Mouse (Mus musculus) MEL (cell line): ENCODE results near the gene Htt. TPM values are rescaled to one million over a fixed set of nuclear protein-coding genes. Genes with fewer than 3 reads are reported as not detected.
A peak's percentile ranks its signal among the peaks of the same experiment; 100 is the strongest.

ENCODE experiments used
- DNase-seq: peaks from one replicate; pipeline ENCODE4 v3.0.0; 2011; ENCODE audit warnings: low read depth, low spot score
- H3K27ac ChIP-seq: 2 replicates; pipeline ENCODE4 v1.5.1; 2012; ENCODE audit warnings: low read depth, mild to moderate bottlenecking, control low read depth, low read length, moderate library complexity; ENCODE audit not compliant: control insufficient read depth
- H3K27me3 ChIP-seq, 2 experiments: fragments of 150-350 bp in 1 of 2; sonication (generic) in 1 of 2; 2 replicates each; pipeline ENCODE4 v1.6.1; 2012; ENCODE audit warnings: low read length in 2 of 2, mild to moderate bottlenecking in 2 of 2, improper control_type of control experiment in 1 of 2, moderate library complexity in 1 of 2; ENCODE audit not compliant: insufficient read depth in 2 of 2, control insufficient read depth in 1 of 2
- H3K36me3 ChIP-seq, 2 experiments: 2 replicates each; pipeline ENCODE4 v1.6.1; 2012 to 2014; ENCODE audit warnings: low read length in 2 of 2, improper control_type of control experiment in 1 of 2, inconsistent platforms in 1 of 2, mild to moderate bottlenecking in 1 of 2; ENCODE audit not compliant: insufficient read depth in 2 of 2, control insufficient read depth in 1 of 2
- H3K4me1 ChIP-seq, 2 experiments: fragments of 150-350 bp in 1 of 2; sonication (generic) in 1 of 2; 2 replicates each; pipeline ENCODE4 v1.6.1; 2012; ENCODE audit warnings: low read length in 2 of 2, improper control_type of control experiment in 1 of 2, mild to moderate bottlenecking in 1 of 2; ENCODE audit not compliant: insufficient read depth in 2 of 2, control insufficient read depth in 1 of 2
- H3K4me3 ChIP-seq, 2 experiments: fragments of 150-350 bp in 1 of 2; sonication (generic) in 1 of 2; 2 replicates each; pipeline ENCODE4 v1.5.1; 2012; ENCODE audit warnings: low read depth in 2 of 2, low read length in 2 of 2, mild to moderate bottlenecking in 2 of 2, moderate library complexity in 2 of 2, control low read depth in 1 of 2, improper control_type of control experiment in 1 of 2; ENCODE audit not compliant: control insufficient read depth in 1 of 2, insufficient read depth in 1 of 2
- H3K79me2 ChIP-seq: 2 replicates; pipeline ENCODE4 v1.6.1; 2012; ENCODE audit warnings: mild to moderate bottlenecking, low read length, moderate library complexity; ENCODE audit not compliant: control insufficient read depth, poor library complexity, insufficient read depth
- H3K9ac ChIP-seq: 2 replicates; pipeline ENCODE4 v1.6.1; 2012; ENCODE audit warnings: low read depth, mild to moderate bottlenecking, control low read depth, low read length, moderate library complexity; ENCODE audit not compliant: control insufficient read depth, poor library complexity, severe bottlenecking
- H3K9me3 ChIP-seq: fragments of 150-350 bp; sonication (generic); replicated peaks from 2 replicates; pipeline ENCODE4 v1.6.1; 2012; ENCODE audit warnings: mild to moderate bottlenecking, low read length, improper control_type of control experiment, moderate library complexity; ENCODE audit not compliant: insufficient read depth
- BHLHE40 ChIP-seq: IDR thresholded peaks from 2 replicates; pipeline ENCODE4 v1.6.1; 2012; ENCODE audit warnings: low read depth, mild to moderate bottlenecking, inconsistent platforms, low read length, improper control_type of control experiment, borderline replicate concordance
- CHD1 ChIP-seq: IDR thresholded peaks from 2 replicates; pipeline ENCODE4 v1.6.1; 2012; ENCODE audit warnings: low read depth, mild to moderate bottlenecking, inconsistent platforms, low read length, improper control_type of control experiment
- CHD2 ChIP-seq: IDR thresholded peaks from 2 replicates; pipeline ENCODE4 v1.6.1; 2011; ENCODE audit warnings: low read length, improper control_type of control experiment
- E2F4 ChIP-seq: IDR thresholded peaks from 2 replicates; pipeline ENCODE4 v1.6.1; 2011; ENCODE audit warnings: low read depth, low read length, improper control_type of control experiment, borderline replicate concordance
- ELF1 ChIP-seq: IDR thresholded peaks from 2 replicates; pipeline ENCODE4 v1.6.1; 2014; ENCODE audit warnings: low read depth, mild to moderate bottlenecking, inconsistent platforms, low read length, improper control_type of control experiment, moderate library complexity
- EP300 ChIP-seq, 2 experiments: IDR thresholded peaks; 2 replicates each; pipeline ENCODE4 v1.6.1; 2011; ENCODE audit warnings: improper control_type of control experiment in 2 of 2, low read length in 2 of 2, low read depth in 1 of 2, mild to moderate bottlenecking in 1 of 2
- ETS1 ChIP-seq: IDR thresholded peaks from 2 replicates; pipeline ENCODE4 v1.6.1; 2012; ENCODE audit warnings: low read depth, mild to moderate bottlenecking, inconsistent platforms, low read length, improper control_type of control experiment, moderate library complexity
- GABPA ChIP-seq: IDR thresholded peaks from 2 replicates; pipeline ENCODE4 v1.6.1; 2012; ENCODE audit warnings: low read depth, mild to moderate bottlenecking, inconsistent platforms, low read length, improper control_type of control experiment, moderate library complexity
- GATA1 ChIP-seq: IDR thresholded peaks from 2 replicates; pipeline ENCODE4 v1.6.1; 2011; ENCODE audit warnings: low read depth, low read length, improper control_type of control experiment
- JUND ChIP-seq: IDR thresholded peaks from 2 replicates; pipeline ENCODE4 v1.6.1; 2011; ENCODE audit warnings: low read depth, mild to moderate bottlenecking, improper control_type of control experiment, low read length
- MAX ChIP-seq: IDR thresholded peaks from 2 replicates; pipeline ENCODE4 v1.6.1; 2011; ENCODE audit warnings: low read length, improper control_type of control experiment
- MAZ ChIP-seq: IDR thresholded peaks from 2 replicates; pipeline ENCODE4 v1.6.1; 2012; ENCODE audit warnings: low read depth, mild to moderate bottlenecking, inconsistent platforms, low read length, improper control_type of control experiment
- MEF2A ChIP-seq: IDR thresholded peaks from 2 replicates; pipeline ENCODE4 v1.6.1; 2014; ENCODE audit warnings: low read depth, mild to moderate bottlenecking, inconsistent platforms, low read length, improper control_type of control experiment; ENCODE audit not compliant: poor library complexity, insufficient replicate concordance, severe bottlenecking; ENCODE audit errors: extremely low read depth
- MXI1 ChIP-seq: IDR thresholded peaks from 2 replicates; pipeline ENCODE4 v1.6.1; 2011; ENCODE audit warnings: mild to moderate bottlenecking, low read depth, low read length, improper control_type of control experiment
- MYB ChIP-seq: IDR thresholded peaks from 2 replicates; pipeline ENCODE4 v1.6.1; 2011; ENCODE audit warnings: mild to moderate bottlenecking, low read depth, low read length, improper control_type of control experiment
- MYC ChIP-seq: IDR thresholded peaks from 2 replicates; pipeline ENCODE4 v1.6.1; 2011; ENCODE audit warnings: low read depth, mild to moderate bottlenecking, low read length, improper control_type of control experiment, moderate library complexity
- NELFE ChIP-seq: IDR thresholded peaks from 2 replicates; pipeline ENCODE4 v1.6.1; 2011; ENCODE audit warnings: low read depth, low read length, improper control_type of control experiment
- POLR2A ChIP-seq, 2 experiments: IDR thresholded peaks; 2 replicates each; pipeline ENCODE4 v1.6.1; 2011 to 2012; ENCODE audit warnings: low read length in 2 of 2, mild to moderate bottlenecking in 2 of 2, control low read depth in 1 of 2, improper control_type of control experiment in 1 of 2, low read depth in 1 of 2, moderate library complexity in 1 of 2; ENCODE audit not compliant: control insufficient read depth in 1 of 2, insufficient read depth in 1 of 2, poor library complexity in 1 of 2
- RCOR1 ChIP-seq: IDR thresholded peaks from 2 replicates; pipeline ENCODE4 v1.6.1; 2012; ENCODE audit warnings: low read depth, mild to moderate bottlenecking, inconsistent platforms, low read length, improper control_type of control experiment
- SIN3A ChIP-seq: IDR thresholded peaks from 2 replicates; pipeline ENCODE4 v1.6.1; 2012; ENCODE audit warnings: low read length, improper control_type of control experiment, inconsistent platforms
- TAL1 ChIP-seq: IDR thresholded peaks from 2 replicates; pipeline ENCODE4 v1.6.1; 2012; ENCODE audit warnings: mild to moderate bottlenecking, inconsistent platforms, low read length, moderate library complexity, mixed read lengths
- TBP ChIP-seq: IDR thresholded peaks from 2 replicates; pipeline ENCODE4 v1.8.0; 2011; ENCODE audit warnings: low read depth, low read length, improper control_type of control experiment
- TCF12 ChIP-seq: IDR thresholded peaks from 2 replicates; pipeline ENCODE4 v1.6.1; 2014; ENCODE audit warnings: low read depth, mild to moderate bottlenecking, inconsistent platforms, low read length, improper control_type of control experiment, moderate library complexity
- USF1 ChIP-seq: IDR thresholded peaks from 2 replicates; pipeline ENCODE4 v1.6.1; 2014; ENCODE audit warnings: low read depth, mild to moderate bottlenecking, inconsistent platforms, low read length, improper control_type of control experiment, moderate library complexity
- ZC3H11A ChIP-seq: IDR thresholded peaks from 2 replicates; pipeline ENCODE4 v1.6.1; 2012; ENCODE audit warnings: low read depth, mild to moderate bottlenecking, inconsistent platforms, low read length, improper control_type of control experiment
- ZKSCAN1 ChIP-seq: IDR thresholded peaks from 2 replicates; pipeline ENCODE4 v1.6.1; 2012; ENCODE audit warnings: low read depth, mild to moderate bottlenecking, inconsistent platforms, low read length, improper control_type of control experiment, moderate library complexity
- ZMIZ1 ChIP-seq: IDR thresholded peaks from 2 replicates; pipeline ENCODE4 v1.6.1; 2012; ENCODE audit warnings: low read depth, mild to moderate bottlenecking, inconsistent platforms, low read length, improper control_type of control experiment, moderate library complexity
- polyA plus RNA-seq, 2 experiments: library from polyadenylated mRNA; stranded (reverse) in 1 of 2; unstranded in 1 of 2; fragments of >175 nt in 1 of 2; fragments of >200 nt in 1 of 2; gene quantifications; 2 replicates each; pipeline versions ENCODE4 v1.2.1 to v1.2.4; 2012; ENCODE audit warnings: low replicate concordance in 2 of 2, low read depth in 1 of 2; ENCODE audit not compliant: insufficient read length in 2 of 2, insufficient read depth in 1 of 2, missing spikeins in 1 of 2
- total RNA-seq: library from RNA; depleted of rRNA; stranded (reverse); fragments of 300-350 nt; gene quantifications from 2 replicates; pipeline ENCODE4 v1.2.3, GENCODE M21; 2012

The Htt gene
- total and polyA plus RNA-seq, 3 experiments = 27.0 to 33.0 TPM; not detected in 1

GRCm38 (mm10) chr5:34943428-34943827 lies 181.9 kb downstream of the Htt start:
- H3K27ac ChIP-seq = peak overlapping the region; percentile 58
- TF ChIP-seq MAX = peak; percentile 82
- TF ChIP-seq POLR2A (IDR thresholded peaks at IDR 0.05; ENCODE audit: control insufficient read depth in 1 of 2, insufficient read depth in 1 of 2, low read depth in 1 of 2, low read length in 2 of 2, poor library complexity in 1 of 2) = no peak
- TF ChIP-seq E2F4 = no peak
- no peak for TF ChIP-seq ZC3H11A
- no peak for TF ChIP-seq ZMIZ1
- no peak; the same call in 1 of the 2 replicates for TF ChIP-seq RCOR1
- peak; percentile 72 for TF ChIP-seq TCF12
- TF ChIP-seq BHLHE40 = peak; percentile 85
- TF ChIP-seq USF1 = peak; percentile 27; the same call in 1 of the 2 replicates
- TF ChIP-seq SIN3A = no peak
- TF ChIP-seq MXI1 = peak; percentile 79; the same call in 1 of the 2 replicates
- no peak for TF ChIP-seq NELFE
- TF ChIP-seq ZKSCAN1 = no peak
- no peak for TF ChIP-seq MEF2A
- peak; percentile 85 for TF ChIP-seq GATA1
- TF ChIP-seq CHD1 = no peak
- TF ChIP-seq CHD2 = no peak
- no peak for TF ChIP-seq ELF1
- no peak for TF ChIP-seq JUND
- peak; percentile 59 for TF ChIP-seq ETS1
- TF ChIP-seq MYC = peak; percentile 84; the same call in 1 of the 2 replicates
- peak; percentile 54; the same call in 1 of the 2 replicates for TF ChIP-seq TBP
- TF ChIP-seq TAL1 = peak; percentile 82
- peak; percentile 70 to 81; a peak in 3 of 4 replicates for TF ChIP-seq EP300 (IDR thresholded peaks at IDR 0.05; ENCODE audit: low read depth in 1 of 2, low read length in 2 of 2)
- 0 out of 2 replicates have a peak, but pooled peaks have one; percentile 54 for TF ChIP-seq MAZ
- TF ChIP-seq GABPA = no peak
- TF ChIP-seq MYB = peak; percentile 29; the same call in 1 of the 2 replicates
- peak overlapping the region; percentile 24; the same call in 1 of the 2 replicates for H3K9ac ChIP-seq
- H3K27me3 ChIP-seq = no peaks in the 10 kb centered on the region; a peak in 1 of 4 replicates
- H3K79me2 ChIP-seq = no peaks in the 10 kb centered on the region
- H3K36me3 ChIP-seq = peaks cover 0 to 15% of the 10 kb centered on the region in 2 experiments; a peak in 2 of 4 replicates
- peaks cover 9 to 14% of the 10 kb centered on the region in 2 experiments for H3K4me1 ChIP-seq
- peak overlapping the region in 1 of 2 experiments; percentile 41; a peak in 2 of 4 replicates for H3K4me3 ChIP-seq
- no peaks in the 10 kb centered on the region for H3K9me3 ChIP-seq
- peak; percentile 80 for DNase-seq
